Mouse (Mus musculus) 3T3-L1 (cell line): ENCODE results near the gene Gcnt1.

ENCODE experiments used
- DNase-seq: peaks from one replicate; pipeline ENCODE4 v3.0.0-alpha.2; 2015; ENCODE audit warnings: low read depth, low spot score

Gene Gcnt1

DNA sequence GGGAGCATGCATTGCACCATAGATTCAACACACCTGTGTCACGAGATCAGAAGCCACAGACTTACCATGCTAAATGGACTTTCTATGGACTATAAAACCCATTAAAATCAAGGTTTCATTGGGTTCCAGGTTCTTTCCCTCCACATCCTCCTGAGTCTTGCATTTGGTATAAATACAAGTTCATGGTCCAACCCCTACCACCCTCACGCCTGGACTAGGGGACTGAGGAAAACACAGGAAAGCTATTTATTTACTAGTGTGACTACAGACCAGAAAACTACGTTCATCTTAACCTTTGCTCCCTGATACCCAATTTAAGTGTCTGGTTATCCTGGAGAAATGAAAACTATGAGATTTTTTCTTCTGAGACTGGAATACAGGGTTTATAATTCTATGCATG is at the start of gene Gcnt1:
Gcnt1 (minus strand) TSS at position 144 of the 400 bp plus-strand sequence.
- DNase-seq, result no peak

DNA sequence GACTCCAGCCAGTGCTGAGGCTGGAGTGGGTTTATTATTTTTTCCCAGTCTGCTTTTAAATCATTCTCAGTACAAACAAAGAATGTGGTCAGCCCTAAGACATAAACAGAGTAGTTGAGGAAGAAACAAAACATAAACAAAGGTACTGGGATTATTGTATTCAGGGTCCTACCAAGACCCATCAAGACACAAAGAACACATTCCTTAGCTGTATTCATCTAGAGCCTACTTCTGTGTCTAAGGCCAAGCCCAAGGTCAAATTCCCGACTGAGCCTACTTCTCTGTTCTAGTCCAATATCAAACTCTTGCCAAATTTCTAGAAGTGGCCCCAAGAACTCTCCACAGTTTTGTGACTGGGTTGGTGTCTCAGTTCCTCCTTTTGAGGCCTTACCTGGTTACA is 45.2 kb upstream of the Gcnt1 start:
- no peak for DNase-seq

GRCm38 (mm10) chr19:17412915-17413459 is 40.3 kb upstream of the Gcnt1 start:
- no peak for DNase-seq

GRCm38 (mm10) chr19:17410465-17411065 is 37.9 kb upstream of the Gcnt1 start:
- no peak for DNase-seq

GRCm38 (mm10) chr19:17409351-17409750 is 36.7 kb upstream of the Gcnt1 start:
- DNase-seq, result no peak

GRCm38 (mm10) chr19:17408591-17408990 is 35.9 kb upstream of the Gcnt1 start:
- no peak for DNase-seq

- DNase-seq, result no peak
Observed at GRCm38 (mm10) chr19:17406823-17407222, 34.2 kb upstream of the Gcnt1 start.

DNA sequence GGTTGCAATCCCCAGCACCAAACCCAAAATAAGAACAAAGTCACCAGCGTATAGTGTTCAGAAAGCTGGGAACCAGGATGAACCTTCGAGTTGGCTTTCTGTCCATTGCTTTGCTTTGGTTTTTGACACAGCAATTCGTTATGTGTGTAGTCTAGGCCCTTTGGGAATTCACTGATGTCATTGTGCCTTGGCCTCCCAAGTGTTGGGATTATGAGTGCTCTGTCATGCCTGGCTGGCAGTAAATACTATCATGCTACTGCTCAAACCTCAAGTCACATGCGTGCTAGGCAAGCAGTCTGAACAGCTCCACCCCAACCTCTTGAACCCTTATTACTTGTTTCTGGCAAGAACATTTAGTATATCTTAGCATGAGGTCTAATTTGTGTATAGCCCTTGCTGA is 30.5 kb upstream of the Gcnt1 start:
- DNase-seq, result no peak

DNA sequence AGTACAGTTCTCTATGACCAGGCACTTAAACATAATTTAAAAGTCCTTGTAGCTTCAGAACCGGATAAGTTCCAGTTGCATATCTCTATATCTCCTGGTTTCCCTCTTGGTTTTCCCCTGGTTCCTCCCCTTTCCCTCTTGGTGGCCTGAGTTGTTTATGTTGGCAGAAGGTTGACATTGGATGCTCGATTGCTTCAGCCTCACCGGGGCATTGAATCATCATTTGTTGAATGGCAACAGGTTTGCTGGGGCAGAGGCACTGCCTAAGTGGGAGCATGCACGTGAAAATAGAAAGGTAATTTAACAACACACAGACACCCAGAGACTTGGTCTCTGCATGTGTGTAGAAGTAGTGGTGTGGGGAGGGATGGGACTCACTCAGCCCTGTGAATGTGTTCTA is 27.9 kb upstream of the Gcnt1 start:
- peak; percentile 51 for DNase-seq

DNA sequence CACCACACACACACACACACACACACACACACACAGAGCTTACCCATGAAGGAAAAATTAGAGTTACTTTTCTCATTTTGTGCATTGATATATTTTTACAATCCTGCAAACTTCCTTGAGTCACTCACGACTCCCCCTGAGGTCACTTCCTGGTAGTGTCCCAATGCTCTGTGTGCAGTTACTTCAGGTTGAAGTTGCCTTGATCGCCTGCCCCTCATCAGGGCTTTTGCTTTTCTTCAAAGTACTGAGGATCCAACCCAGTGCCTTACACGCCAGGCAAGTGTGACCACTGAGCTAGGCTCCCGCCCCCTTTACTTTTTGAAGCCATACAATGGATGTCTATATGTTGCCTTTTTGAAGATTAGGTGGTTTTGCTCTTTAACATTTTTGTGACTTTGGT is 27.3 kb upstream of the Gcnt1 start:
- no peak for DNase-seq

- no peak for DNase-seq
Observed at GRCm38 (mm10) chr19:17397922-17398321, 25.3 kb upstream of the Gcnt1 start.

- no peak for DNase-seq
Observed at GRCm38 (mm10) chr19:17396802-17397201, 24.2 kb upstream of the Gcnt1 start.

- peak; percentile 90 for DNase-seq
Observed at GRCm38 (mm10) chr19:17393841-17394591, 21.4 kb upstream of the Gcnt1 start, which contains the start of gene Rfk. Gene Rfk (plus strand): TSS chr19:17394043.

DNA sequence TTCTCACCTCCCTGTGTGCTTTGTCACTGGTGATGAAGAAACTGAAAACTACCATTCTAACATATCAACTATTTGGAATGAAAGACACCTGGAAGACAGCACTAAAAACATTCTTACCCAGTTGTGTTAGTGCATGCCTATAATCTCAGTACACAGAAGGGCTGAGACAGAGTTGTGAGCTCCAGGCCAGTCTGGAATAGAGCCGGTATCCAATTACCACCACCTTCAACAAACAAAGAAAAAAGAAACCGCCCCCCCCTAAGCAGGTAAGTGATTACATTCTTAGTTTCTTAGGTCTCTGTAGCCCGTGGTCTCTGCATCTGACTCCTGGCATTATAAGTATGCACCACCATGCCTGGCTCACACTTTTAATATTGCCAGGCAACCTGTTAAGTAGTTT is 20.2 kb upstream of the Gcnt1 start:
- DNase-seq, result no peak

- DNase-seq, result peak; percentile 77
Observed at GRCm38 (mm10) chr19:17388404-17388803, 15.8 kb upstream of the Gcnt1 start.

DNA sequence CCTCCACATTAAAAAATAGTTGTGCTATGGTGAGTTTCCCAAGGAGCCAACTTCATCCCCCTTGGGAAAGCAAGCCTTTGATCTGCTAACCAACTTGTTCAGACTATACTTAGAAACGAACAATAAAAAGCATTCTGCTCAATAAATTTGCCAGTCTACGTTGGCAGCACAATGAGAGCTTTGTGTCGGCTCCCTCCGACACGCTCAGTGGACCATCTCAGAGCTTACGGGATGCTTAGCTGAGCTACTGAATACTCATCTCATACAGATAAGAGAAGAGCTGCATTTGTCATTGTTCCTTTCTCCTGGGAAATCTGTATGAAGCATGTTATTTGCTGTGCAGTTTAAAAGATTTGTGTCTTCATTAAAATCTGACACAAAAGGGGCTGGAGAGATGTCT is 13.8 kb upstream of the Gcnt1 start:
- no peak for DNase-seq

- DNase-seq, result peak; percentile 42
Observed at GRCm38 (mm10) chr19:17385426-17385825, 12.8 kb upstream of the Gcnt1 start.

DNA sequence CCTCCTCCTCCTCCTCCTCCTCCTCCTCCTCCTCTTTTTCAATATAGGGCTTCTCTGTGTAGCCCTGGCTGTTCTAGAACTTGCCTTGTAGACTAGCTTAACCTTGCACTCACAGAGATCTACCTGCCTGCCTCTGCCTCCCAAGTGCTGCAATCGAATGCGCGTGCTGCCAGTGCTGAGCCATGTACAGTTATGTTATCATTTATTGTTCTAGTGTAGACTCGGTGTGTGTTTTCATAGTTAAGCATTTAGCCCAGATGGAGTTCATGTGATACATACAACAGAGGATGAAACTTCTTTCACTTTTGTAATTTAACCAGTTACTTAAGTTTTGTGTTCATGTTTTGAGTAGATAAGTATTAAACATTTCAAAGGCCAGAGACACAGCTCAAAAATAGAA is 12.4 kb upstream of the Gcnt1 start:
- DNase-seq, result no peak

DNA sequence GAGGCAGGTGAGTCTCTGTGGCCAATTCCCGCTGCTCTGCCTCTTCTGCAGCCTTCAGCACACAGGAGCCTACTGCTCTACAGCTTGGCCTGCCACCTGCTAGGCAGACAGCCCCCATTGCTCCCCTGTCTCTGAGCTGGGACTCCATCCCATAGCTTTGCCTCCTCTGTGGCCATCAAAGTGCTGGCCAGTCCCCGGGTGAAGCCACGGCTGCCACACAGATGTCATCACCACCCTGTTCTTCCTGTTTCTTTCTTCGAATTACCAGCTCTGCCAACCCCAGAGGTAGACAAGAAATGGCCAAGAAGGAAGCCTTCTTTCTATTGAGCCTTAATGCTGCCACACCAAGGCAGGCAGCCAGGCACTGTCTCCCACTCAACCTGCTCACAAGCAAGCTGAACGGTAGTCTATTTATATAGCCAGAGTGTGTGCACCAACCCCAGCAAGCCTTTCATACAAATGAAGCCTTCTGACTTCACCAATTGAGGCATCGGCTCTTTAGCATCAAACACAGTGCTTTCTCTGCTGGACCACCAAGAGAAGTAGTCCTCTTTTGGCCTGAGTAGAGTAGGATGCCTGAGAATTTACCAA is 10.3 kb upstream of the Gcnt1 start:
- DNase-seq, result no peak

DNA sequence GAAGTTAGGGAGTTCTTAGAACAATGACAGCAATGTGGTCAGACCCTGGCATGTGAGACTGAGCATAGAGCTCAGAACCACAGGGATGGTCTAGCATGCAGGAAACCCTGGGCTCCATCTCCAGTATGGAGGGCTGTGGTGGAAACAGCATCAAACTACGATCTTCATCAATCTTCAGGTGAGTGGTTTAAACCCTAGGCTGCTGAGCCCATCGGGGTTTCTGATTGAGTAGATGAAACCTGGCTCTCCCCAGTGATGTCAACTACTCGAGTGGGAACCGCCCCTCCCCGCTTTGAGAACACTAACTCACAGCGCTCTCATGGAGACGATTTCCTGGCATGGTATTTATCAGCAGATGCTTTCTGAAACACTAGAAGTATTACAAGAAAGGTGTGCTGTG is 7.9 kb upstream of the Gcnt1 start:
- DNase-seq, result no peak

GRCm38 (mm10) chr19:17378845-17379244 is 6.2 kb upstream of the Gcnt1 start:
- DNase-seq, result no peak

GRCm38 (mm10) chr19:17369581-17369980 is 3.1 kb downstream of the Gcnt1 start:
- no peak for DNase-seq

- no peak for DNase-seq
Observed at GRCm38 (mm10) chr19:17368557-17368956, 4.1 kb downstream of the Gcnt1 start.
